Mouse (Mus musculus) telencephalon, adult 2 months (tissue): ENCODE data around the gene Kcng4.

Source experiments
- DNase-seq: peaks from one replicate; pipeline ENCODE4 v3.0.0-alpha.2; 2011; ENCODE audit warnings: low read depth, low spot score

Gene Kcng4

DNA sequence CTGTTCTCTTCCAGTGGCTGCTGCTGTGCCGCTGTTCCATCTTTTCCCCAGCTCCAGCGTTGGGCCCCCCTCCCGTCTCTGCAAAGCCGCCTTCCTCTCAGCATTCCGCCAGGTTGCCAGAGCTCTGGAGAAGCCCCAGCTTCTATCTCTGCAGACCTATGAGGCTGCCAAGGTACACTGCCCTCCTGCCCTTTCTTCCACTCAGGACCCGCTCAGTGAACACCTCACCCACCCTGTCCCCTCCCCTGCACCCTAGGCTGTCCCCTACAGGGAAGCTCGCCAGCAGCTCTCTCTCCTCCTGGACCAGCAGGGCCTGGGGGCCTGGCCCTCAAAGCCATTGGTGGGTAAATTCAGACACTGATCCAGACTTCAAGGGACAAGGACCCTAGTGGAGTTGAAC is 19.1 kb downstream of the Kcng4 start:
- no peak for DNase-seq

DNA sequence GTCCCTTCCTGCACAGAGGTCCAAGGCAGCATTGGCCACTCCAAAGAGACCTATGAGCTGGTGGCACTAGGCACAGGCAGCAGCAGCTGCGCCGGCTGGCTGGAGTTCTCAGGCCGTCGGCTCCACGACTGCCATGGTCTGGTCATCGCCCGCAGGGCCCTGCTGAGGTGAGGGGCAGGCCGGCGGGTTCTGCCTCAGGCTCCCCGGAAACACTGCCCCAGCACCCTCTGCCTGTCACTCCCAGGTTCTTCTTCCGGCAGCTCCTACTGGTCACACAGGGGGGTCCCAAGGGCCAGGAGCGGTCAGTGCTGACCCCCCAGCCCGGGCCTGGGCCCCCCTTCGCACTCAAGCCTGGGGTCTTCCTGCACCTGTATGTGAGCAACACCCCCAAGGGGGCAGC is 20.4 kb downstream of the Kcng4 start:
- DNase-seq, result no peak

DNA sequence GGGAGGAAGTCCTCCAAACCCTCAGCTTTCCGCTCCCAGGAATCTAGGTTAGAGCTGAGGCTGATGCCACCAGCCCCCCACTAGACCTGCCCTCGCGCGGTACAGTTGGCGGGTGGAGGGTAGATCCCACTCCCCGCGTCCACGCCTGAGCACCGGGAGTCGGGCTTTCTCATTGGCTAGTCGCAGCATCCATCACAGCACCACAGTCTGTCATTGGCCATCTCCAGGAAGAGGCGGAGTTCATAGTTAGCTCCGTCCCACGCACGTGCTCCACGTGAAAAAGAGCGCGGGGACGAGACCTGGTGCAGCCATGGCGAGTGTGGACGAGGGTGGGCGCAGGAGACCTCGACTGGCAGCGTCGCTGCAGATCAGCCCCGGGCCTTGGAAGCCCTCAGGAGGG is 23.0 kb downstream of the Kcng4 start, which contains the start of gene Adad2:
Gene Adad2, plus strand, starts transcription at position 277 of the 400 bp plus-strand sequence.
- DNase-seq, result no peak

DNA sequence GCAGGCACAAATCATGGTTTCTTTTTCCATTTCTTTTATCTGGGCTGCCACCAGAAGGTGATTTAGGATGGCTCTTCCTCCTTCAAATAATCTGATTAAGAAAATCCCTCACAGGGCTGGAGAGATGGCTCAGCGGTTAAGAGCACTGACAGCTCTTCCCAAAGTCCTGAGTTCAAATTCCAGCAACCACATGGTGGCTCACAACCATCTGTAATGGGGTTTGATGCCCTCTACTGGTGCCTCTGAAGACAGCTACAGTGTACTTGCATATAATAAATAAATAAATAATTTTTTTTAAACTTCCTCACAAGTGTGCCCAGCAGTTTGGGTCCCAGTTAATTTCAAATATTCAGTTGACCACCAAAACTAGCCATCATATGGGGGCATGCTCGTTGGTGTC is 29.3 kb downstream of the Kcng4 start:
- no peak for DNase-seq

DNA sequence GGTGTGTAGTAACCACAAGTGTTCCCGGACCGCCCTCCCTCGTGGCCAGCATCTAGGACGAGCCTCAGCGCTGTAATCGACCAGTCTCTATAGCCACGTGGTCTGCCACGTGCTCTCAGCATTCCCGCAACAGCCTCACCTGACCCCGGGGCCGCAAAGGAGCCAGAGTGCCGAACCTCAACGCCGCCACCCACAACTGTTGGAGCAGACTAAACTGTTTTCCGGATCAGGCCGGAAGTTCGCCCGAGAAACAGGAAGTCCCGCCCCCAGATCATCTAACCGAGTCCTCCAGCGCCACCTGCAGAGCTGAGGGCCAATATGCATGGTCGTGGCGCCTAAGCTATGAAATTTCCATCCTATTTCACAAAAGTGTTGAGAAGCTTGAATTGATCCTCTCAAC is 30.5 kb downstream of the Kcng4 start, which contains the start of gene Taf1c:
Gene Taf1c, minus strand, starts transcription at position 227 of the 400 bp plus-strand sequence.
- DNase-seq, result peak; percentile 85

DNA sequence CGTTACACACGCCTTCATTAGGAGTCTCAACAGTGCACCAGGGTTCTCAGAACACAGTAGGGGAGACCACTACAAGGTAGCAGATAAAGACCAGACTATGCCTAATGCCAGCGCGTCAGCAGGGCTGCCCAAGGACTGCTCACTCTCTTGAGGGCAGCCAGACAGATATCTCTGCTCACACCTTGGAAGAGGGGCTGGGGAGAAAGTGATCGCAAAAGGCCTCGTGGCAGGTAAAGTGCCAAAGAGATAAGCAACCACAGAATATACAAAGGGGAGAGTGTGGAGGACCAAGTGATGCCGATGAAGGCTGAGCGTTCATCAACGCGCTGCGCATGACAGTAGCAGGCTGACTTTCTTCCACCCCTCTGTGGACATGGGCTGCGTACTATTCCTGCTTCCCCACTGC is 31.1 kb downstream of the Kcng4 start:
- no peak for DNase-seq

DNA sequence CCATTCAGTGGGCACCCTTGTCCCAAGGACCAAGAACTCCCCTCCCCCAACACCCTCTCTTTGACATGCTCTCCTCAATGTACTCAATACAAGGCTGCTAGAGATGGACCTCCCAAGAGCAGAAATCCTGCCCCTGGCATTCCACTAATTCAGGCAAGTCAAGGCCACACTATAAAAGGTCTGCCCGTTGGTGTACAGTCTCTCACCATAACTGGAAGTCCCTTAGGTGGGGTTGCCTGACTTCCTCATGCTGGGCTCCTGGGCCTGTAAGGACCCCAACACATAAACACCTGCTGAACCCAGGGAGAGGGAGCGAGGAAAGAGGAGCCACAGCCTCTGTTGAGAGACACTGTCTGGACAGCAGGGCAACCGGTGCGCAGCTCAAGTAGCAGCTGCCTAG is 31.7 kb downstream of the Kcng4 start:
- no peak for DNase-seq

DNA sequence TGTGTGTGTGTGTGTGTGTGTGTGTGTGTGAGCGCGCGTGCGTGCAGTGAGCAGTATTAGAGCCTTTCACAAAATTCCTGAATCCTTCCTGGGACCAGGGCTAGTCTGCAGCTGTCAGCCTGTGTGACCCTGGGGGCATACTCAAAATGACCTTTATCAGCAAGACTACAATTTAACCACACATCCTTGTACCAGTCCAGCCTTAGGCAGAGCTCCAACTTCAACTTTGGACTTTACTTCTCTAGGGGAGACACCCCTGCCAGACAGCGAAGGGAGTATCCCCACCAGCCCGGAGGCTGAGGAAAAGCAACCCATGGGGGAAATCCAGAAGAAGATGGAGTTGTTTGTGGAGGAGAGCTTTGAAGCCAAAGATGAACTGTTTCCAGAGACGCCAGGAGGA is 44.0 kb downstream of the Kcng4 start:
- DNase-seq, result no peak

DNA sequence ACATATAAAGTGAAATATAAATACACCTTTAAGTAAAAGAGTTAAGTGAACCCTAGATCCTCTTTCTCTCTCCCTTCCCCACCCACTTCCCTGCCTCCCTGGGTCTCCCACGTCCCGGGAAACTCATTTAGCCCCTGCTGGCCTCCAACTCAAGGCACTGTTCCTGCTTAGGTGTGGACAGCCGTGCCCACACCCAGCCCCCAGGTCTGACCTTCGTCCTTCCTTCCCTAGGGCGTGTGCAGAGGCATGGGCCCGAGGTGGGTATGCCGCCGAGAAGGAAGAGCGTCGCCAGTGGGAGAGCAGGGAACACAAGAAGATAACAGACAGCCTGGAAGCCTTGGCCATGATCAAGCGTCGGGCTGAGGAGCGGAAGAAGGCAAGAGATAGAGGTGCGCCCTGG is 45.1 kb downstream of the Kcng4 start:
- no peak for DNase-seq

DNA sequence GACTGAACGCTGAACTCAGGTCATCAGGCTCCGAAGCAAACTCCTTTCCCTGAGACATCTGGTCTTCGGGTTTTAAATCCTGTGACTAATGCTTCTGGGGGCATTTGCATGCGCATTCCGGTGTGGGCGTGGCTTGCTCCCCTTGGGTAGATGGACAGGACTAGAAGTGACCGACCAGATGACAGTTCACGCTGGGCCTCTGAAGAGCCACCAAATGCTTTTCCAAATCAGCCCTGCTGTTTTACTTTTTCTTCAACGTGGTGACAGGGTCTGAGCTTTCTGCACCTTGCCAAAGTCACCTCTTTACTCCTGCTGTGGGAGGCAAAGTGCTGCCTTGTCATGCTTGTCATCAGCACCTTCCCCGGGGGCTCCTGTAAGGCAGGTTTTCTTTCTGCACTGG is 46.6 kb downstream of the Kcng4 start:
- no peak for DNase-seq

DNA sequence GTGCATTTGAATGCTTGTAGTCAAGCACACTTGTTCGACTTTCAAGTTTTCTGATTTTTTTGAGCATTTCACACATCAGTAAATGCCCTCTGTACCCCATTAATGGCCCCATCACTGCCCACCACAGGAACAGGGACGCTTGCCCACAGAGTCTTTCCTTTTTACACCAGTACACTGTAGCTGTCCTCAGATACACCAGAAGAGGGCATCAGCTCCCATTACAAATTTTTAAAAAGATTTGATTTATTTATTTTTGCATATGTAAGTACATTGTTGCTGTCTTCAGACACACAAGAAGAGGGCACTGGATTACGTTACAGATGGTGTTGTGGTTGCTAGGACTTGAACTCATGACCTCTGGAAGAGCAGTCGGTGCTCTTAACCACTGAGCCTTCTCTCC is 47.2 kb downstream of the Kcng4 start:
- DNase-seq, result no peak

DNA sequence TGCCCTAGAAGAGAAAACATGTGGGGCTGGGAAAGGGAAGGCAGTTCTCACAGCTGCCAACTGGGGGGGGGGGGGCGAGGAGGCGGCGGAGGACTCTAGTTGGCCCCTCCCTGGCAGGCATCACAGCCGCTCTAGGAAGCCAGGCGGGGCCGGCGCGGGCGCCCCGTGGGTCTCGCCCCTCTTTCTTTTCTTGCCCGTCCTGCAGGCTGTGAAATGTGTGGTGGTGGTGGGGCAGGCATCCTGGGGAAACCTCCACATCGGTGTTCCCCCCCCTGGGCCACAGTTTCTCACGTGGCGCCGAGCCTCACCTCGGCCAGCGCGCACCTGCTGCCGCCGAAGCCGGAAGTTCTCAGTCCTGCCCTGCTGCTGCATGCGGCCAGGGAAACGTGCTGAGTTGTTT is 49.6 kb downstream of the Kcng4 start:
- no peak for DNase-seq

DNA sequence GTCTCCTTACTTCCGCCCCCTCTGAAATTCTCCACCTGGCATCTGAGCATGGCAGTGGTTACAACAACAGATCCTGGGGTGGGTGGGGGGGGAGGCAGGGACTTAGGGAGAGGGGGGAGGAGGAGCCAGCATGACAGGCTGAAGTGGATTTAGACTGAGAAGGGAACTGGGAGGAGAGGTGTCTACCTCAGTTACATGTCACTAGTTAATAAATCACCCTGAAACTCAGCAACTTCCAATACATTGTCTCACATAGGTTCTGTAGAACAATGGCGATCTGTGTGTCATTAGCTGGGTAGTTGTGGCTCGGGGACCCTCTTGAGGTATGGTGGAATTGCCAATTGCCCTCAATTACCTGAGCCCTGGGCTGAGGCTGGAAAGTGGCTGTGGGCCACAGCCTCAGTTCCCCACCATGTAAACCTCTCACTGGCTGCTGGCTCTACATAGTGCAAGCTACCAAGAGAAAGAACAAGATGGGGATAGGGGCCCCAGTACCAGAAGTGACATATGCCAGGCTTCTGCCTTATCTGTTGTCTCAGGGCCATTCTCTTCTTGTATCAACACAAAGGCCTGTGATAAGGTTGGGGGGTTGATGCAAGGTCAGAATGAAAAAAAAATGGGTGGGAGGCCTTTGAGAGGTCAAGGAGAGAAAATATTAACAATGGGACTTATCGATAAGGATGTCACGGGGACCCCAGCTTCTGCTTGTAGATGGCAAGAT is 54.9 kb downstream of the Kcng4 start:
- no peak for DNase-seq

DNA sequence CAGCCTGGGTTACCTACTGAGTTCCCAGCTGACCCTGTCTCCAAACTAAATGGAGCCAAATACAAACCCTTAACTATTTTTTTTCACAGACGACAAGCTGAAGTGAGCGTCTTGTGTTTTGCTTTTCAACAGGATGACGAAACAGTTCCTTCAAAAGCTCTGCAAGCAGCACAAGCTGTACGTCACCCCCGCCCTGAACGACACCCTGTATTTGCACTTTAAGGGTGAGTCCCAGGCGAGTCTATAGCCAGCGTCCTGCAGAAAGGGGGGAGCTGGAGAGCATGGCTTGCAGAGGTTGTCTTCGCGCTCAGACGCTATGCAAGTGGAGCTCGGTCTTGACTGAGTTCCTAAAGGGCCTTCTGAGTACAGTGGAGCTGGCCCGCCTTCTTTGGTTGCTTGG is 56.4 kb downstream of the Kcng4 start:
- no peak for DNase-seq

DNA sequence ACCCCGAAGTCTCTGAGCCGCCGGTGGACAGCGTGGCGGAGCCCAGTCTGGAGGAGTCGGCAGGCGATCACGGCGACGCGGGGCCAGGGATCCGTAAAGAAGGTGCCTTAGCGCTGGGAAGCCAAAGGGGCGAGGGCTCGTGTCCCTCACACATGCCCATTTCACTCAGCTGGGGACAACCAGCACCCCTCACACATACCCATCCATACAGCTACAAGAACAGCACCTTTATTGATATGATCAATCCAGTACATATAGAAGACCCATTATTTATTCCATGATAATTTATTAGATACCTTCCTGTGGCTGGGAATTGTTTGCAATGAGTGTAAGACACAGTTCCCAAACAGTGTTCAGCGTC is 60.1 kb downstream of the Kcng4 start:
- DNase-seq, result no peak

DNA sequence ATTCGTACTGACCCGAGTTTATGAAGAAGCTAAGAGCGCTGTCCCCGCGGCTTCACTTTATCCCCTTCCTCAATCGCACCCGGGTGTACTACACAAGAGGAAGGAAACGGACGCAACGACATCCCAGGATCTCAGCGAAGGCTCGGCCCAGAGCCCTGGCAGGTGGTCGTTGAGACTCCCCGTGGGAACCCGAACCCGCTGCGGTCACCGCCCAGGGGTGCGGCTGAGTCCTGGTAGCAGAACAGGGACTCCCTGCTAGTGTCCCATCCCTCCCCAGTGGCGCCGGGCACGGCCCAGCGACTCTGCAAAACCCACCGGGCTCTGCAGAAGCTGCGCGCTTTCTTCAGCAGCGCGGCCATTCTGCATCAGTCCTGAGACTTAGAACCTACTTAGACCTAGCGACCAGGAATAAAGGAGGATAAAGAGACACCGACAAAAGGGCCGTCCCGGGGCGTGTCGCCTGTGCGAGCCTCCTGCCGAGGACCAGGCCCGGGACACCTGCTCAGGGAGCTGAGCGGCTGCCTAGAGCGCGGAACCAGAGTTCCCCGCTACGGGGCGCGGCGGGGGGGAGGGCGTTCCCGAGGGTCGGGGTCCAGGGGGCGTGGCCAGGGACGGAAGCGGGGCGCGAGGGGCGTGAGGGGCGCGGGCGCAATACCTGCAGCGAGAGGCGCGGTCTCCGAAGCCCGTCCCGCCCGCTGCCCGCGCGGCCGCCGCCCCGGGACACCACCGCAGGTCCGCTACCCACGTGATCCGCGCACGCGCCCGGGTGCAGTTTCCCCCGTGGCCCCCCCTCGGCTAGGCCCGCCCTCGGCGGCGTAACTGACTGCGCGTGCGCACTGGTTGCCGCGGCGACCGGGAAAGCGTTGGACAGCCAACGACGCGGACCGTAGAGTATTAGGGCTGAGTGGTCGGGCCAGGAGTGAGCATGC is 60.8 kb downstream of the Kcng4 start, which contains the start of the genes Hsdl1 and Dnaaf1:
Gene Hsdl1, minus strand, starts transcription at position 747 of the 929 bp plus-strand sequence.
Gene Dnaaf1, plus strand, starts transcription at position 799 of the 929 bp plus-strand sequence.
- peak; percentile 67 for DNase-seq
